Mouse (Mus musculus): ENCODE data around the gene Tnnt1.
A peak's percentile ranks its signal among the peaks of the same experiment; 100 is the strongest.

The Tnnt1 gene

DNA sequence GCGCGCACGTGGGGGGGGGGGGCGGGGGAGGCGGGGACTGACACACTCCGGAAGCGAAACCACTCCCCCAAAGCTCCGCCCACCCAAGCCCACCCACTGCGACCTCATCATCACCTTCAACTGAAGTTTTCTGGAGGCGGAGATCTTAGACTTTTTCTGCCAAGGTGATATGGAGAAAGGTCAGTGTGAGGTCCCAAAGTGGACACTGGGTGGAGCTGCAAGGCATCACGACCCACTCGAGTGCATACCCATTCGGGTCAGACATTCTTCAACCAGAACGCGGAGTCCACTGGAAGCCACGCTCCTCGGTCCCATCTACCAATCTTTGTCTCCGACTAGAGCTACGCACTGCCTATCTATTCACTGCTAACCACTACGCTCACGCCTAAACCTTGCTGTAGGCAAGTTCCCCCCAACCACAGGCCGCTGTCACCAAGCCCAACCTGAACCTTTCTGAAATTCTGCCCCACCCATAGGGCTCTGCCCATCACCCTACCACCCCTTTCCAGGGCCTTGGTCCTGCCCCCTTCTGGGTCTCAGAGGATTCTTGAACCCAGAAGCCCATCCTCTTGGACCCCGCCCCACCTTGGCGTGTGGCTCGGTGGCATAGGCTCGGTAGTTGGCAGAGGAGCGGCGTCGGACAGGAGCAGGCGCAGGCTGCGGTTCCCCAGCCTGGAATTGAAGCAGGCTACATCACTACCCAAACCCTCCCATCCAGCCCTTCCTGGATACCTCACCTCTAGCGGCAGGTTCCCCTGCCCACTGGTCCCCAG, 5.2 kb upstream of the Tnnt1 start:
- no peak for DNase-seq (ENCODE audit: low read depth)

DNA sequence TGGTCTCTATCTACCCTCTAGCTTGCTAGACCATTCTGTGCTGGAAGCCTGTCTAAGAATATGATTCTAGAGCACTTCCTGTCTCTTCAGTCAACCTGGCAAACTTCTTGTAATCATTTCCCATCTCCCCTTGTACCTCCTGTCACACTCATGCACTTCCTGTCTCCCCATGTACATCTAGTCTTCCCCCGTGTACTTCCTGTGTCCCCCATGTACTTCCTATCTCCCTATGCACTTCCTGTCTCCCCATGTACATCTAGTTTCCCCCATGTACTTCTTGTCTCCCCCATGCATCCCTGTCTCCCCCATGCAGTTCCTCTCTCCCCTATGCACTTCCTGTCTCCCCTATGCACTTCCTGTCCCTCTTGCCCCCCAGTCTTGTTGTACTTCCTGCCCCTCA, 2.3 kb upstream of the Tnnt1 start:
- no peak for DNase-seq (ENCODE audit: low read depth)

DNA sequence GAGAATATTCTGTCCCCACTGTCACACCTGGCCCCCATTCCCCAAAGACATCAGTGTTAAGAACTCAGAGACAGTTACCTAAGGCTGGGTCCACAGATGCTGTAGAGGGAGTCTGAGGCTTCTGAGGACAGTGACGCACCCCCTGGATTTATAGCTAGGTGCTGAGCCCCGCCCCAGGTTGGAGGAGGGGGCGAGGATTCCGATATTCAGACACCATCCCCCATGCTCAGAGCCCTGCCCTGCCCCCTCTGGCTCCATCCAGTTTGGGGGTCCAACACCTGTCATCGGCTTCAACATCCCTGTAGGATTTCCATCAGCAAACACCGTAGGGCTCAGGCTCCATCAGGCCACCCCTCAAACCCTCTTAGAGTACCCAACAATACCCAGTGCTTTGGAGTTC, 329 bp downstream of the Tnnt1 start:
- DNase-seq (ENCODE audit: low read depth), result no peak

DNA sequence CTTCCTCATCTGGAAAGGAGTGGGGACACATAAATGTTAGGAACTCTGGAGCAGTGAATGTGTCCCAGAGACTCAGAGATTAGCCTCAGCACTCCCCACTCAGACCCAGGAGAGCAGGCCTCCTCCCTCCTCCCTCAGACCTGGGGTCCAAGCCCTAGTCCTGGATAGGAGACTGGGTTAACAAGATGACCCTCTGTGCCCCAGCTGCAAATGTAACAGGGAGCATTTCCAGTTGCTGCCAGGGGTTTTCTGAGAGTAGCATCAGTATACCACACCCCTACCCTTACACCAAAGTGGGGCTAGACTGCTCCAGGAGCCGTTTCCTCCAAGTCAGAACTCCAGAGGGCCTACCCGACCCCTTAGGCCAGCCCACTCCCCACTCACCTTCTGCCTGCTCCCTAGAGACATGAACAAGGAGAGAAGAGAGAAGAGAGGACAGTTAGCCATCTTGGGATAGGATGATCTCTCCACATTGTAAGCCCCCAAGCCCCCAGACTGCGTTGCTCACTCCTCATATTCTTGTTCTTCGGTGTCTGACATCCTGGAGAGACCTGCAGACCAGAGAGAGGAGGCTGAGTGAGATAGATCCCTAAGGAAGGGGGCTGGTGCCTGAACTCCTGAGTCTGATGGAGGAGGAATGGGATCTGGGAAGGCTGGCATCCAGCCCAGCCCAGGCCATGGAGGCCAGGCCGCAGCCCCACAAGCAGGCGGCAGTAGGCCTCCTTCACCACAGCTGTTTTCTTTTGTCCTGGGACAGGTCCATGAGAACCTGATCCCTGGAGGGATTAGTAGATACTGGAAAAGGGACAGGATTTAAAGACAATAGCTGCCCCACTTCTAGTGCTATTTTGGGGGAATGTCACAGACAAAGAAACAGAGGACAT, 2.1 kb downstream of the Tnnt1 start:
- no peak for DNase-seq (ENCODE audit: low read depth)

DNA sequence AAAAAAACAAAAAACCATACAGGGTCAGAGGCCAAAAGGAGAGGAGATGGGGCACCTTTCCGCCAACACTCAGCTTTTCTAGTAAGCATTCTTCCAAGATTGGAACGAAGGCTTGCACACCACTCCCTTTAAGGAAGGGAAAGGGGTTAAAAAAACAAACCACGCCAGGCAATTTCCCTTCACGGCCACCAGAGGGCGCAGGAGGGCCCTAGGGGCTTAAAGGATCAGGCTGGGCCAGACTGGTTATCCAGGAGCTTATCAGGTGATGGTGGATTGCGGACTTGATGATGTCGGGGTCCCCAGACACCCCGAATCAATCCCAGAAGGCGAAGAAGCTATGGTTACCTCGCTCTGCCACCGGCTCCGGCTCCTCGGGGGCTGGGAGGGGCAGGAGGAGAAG, 2.9 kb downstream of the Tnnt1 start:
- DNase-seq (ENCODE audit: low read depth), result peak; percentile 56

DNA sequence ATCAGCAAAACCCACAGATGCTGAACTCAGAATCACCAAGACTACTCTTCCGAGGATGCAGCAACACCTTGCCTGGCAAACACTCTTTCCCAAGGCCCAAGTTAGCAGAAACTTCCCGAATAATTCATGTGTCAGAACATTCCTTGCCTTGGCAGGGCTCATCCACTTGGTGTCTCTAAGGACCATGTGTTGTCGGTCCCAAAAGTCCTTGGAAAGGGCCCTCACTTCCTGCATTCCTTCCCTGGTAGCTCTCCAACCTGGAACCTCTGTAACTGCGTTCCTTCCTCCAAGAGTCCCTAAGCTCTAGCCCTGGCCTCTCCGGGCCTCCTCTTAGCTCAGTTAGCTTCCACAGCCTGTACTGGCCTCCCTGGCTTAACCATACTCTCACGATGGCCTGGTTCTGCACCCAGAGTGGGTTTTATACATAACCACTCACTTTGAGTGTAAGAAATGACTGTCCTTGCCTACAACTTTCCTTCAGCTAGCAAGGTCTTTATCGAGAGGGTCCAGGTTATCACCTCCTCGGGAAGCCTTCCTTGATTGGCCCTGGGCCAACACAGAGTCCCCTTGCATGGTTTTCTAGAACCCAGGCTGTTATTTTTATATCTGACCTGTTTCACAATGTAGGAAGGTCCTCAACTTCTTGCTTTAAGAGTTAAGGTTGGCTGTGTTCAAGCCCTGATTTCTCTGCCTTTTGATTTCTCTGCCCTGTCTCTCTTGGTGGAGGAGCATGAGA, 4.5 kb downstream of the Tnnt1 start:
- no peak for DNase-seq (ENCODE audit: low read depth)

DNA sequence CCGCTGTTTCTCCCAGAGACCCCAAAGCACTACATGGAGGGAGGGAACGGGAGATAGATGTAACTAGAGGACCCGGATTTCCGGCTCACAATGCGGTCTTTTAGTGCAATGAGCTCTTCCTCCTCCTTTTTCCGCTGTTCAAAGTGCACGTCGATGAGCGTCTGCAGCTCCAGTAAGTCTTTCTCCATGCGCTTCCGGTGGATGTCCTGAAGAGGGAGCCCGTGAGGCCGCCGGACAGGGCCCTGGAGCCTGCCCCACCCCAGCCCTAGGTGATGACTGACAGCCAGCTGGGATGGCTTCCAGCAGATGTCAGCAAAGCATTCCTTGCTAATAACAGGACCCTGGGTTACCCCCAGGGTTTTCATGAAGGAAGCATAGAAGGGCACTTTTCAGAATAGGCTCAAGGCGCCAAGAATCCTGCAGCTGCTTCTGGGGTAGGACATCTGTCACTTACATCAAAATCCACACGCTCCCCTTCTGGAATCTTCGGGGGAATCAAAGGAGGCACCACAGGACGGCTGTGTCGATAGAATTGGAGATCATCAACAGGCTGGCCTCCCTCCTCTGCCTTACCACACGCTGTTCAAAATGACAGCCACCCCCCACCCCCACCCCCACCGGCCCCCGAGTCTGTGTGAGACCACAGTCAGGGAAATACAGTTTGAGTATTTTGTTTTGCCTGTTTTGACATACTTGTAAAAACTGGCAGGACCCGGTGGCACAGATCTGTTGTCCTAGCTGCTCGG, 6.1 kb downstream of the Tnnt1 start:
- peak; percentile 68 for DNase-seq (ENCODE audit: low read depth)

DNA sequence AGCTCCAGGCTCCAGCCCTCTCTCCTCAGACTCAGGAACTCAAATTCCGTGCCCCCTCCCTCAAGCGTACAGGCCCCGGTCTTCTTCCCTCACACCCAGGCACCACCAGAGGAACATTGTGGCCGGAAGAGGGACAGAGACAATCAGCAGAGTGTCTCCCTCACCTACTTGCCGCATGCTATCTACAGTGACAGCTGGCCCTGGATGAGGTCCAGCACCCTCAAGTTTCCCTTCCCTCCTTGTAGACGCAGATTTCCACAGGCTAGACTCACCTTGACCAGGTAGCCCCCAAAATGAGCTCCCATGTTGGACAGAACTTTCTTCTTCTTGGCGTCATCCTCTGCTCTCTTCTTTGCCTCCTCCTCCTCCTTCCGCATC, 7.5 kb downstream of the Tnnt1 start:
- DNase-seq (ENCODE audit: low read depth), result no peak

DNA sequence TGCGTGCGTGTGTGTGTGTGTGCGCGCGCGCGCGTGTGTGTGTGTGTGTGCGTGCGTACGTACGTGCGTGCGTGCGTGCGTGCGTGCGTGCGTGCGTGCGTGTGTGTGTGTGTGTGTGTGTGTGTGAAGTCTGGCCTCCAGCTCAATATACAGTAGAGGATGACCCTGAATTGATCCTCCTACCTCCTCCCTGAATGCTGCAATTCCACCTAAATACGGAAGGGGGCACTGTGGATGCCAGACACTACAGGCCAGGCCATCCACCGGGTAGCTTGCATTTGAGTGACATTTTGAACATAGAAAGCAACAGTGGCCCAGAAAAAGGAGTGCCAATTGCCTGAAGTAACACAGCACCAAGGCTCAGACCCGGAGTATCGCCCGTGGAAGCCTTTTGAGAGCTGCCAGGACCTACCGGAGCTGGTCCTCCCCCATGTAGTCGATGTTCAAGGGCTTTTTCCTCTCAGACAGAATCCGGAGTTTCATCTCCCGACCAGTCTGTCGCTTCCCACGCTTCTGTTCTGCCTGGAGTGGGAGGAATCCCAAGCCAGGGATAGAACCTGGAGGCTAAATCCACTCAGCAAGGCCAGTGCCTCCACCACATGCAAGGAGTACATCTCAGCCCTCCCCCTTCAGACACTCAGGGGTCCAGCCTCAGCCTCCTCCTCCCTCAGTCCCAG, 8.0 kb downstream of the Tnnt1 start:
- DNase-seq (ENCODE audit: low read depth), result no peak

DNA sequence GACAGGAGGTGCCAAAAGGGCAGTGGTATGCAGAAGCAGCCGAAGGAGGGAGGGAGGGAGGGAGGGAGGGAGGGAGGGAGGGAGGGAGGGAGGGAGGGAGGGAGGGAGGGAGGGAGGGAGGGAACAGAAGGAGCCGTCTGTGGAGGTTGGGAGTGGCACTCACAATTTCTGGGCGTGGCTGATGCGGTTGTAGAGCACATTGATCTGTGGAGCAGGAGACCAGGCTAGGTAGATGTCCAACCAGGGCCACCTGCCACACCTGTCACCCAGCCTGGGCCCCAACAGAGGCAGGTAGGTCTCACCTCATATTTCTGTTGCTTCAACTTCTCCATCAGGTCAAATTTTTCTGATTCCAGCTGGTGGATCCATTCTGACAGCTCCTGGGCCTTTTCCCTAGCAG, 9.0 kb downstream of the Tnnt1 start:
- no peak for DNase-seq (ENCODE audit: low read depth)

DNA sequence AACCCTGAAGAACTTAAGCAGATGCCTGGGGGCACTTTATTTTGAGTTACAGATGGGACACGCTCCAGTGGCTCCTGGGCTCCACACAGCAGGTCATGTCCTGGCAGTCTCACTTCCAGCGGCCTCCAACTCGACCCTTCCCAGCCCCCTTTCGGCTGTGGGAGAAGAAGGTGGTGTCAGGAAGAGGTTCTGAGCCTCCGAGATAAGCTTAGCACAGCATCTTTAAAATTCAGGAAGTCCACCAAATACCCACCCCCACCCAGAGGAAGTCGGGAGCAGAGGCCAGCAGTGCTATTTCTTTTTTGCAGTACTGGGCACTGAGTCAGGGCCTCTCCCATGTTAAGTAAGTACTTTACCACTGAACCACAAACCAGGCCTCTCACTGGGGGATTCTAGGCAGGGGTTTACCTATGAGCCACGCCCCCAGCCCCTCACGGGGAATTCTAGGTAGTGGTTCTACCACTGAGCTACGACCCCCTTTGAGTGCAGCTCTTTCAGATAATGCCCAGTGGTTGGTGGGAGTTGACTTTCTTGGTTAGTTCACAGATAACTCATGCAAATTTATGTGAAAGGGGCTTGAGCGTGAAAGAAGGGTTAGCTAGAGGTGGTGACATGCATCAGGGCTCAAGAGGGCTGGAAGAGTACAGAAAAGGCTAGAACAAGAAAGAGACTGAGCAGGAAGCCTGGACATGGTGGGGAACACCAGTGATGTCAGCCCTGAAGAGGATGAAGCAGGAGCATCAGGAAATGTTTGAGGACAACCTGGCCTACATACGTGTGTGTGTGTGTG, 11.3 kb downstream of the Tnnt1 start:
- DNase-seq (ENCODE audit: low read depth), result no peak

DNA sequence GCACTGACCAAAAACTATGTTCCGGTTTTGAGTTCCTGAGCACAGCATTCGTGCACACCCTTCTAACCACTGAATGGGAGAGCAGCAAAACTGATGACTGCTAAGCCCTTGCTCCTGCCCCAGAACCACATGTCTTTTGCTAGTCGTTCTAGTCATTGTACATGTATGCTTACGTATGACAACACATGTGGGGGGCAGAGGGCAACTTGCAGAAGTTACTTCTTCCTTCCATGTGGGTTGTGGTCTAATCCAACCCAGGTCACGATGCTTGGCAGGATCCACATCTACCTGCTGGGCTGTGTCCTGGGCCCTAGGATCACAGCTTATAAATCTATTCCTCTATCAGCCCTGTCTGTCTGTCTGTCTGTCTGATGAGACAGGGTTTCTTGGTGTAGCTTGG, 12.3 kb downstream of the Tnnt1 start:
- DNase-seq (ENCODE audit: low read depth), result no peak

DNA sequence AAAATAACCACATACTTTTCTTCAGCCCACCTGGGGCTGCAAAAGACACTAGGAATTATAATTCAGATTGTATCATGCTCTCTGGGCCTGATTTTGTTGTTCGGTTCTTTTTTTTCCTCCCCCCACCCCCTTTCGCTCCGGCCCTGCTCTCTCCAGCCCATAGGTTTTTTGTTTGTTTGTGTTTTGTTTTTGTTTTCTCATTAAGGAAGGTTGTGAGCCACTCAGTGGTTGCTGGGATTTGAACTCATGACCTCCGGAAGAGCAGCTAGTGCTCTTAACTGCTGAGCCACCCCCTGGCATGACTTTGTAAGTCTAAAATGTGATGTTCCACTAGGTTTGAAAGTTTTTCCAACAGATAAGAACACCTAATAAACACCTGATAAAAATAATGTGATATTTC, 13.1 kb downstream of the Tnnt1 start:
- no peak for DNase-seq (ENCODE audit: low read depth)

DNA sequence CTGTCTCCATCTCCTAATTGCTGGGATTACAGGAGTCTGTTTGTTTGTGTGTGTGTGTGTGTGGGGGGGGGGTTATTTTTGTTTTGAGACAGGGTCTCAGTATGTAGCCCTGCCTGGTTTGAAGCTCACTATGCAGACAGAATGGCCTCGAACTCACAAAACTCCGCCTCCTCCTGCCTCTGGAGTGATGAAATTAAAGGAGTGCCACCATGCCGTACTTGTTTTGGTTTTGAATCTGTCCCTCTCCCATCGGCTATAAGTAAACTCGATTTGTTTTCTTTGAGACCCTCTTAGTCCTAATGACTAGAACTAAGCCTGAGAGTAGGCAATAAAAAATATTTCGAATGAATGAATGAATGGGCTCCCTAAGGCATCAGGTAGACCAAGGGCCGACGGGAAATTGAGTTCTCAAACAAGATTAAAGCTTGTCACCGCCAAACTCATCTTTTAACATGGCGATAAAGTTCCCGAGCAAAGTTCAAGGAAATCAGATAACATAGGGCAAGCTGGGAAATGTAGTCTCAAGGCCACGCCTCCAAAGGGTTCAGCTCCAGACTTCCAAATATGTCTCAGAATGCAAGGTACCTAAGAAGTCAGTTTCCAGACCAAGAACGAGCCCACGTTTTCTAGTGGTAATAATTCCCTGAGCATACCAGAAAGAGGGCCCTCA, 13.6 kb downstream of the Tnnt1 start:
- peak; percentile 72 for DNase-seq (ENCODE audit: low read depth)

DNA sequence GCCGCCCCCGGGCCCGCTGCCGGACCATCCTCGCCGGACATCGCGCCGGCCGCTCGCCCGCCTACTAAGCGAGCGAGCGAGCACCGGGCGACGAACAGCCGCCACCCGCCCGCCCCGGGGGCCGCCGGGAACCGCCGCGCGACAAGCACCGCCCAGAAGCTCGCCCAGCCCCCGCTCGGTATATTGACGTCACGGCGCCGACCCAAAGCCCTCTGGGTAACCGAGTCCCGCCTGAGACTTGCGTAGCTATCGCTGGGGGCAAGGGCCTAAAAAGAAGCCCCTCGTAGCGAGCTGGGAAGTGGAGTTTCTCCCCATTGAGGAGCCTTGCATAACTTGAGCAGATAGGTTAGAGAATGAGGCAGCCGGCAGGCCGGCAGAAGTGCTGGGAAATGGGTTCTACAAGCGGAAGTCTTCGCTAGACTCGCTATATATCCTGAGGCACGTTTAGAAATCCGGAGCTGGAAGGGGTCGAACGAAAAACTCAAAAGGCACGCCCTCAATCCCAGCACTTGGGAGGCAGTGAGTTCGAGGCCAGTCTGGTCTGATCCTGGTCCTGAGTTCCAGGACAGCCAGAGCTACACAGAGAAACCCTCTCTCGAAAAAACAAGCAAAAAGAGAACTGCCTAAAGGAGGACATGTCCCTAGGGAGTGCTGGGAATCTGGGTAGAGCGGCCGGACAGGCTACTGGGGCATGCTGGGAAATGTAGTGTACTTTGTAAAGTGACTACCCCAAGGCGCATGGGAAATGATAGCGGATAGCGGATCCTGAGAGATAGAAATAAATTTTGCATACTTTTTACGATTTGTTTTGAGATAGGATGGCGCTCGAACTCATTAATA, 14.4 kb downstream of the Tnnt1 start, which contains the start of gene Ppp1r12c:
Ppp1r12c (minus strand) TSS at position 123 of the 840 bp plus-strand sequence.
- DNase-seq (ENCODE audit: low read depth), result peak; percentile 81

DNA sequence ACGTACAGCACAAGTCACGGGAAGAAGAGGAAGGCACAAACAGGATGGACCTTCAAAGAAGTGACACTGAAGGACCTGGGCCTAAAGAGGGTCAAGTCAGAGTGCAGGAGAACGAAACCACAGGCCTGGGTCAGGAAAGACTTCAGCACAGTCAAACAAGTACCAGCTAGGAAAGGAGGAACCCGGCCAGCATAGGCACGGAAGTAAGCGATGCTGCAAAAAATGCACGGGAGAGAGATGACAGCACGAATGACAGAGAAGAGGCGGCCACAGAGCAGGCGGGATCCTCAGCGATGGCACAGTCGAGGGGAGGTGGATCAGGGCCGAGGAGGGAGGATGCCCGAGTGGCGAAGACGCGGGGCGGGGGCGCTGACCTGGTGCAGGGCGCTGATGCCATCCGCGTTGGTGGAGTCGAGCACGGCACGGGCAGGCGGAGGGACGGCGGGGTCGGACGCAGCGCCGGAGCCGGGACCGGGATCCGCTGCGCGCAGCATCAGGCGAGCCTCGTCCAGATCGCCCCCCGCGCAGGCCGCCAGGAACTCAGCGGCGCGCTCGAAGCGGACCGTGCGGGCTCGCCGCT, 15.2 kb downstream of the Tnnt1 start:
- DNase-seq (ENCODE audit: low read depth), result no peak

DNA sequence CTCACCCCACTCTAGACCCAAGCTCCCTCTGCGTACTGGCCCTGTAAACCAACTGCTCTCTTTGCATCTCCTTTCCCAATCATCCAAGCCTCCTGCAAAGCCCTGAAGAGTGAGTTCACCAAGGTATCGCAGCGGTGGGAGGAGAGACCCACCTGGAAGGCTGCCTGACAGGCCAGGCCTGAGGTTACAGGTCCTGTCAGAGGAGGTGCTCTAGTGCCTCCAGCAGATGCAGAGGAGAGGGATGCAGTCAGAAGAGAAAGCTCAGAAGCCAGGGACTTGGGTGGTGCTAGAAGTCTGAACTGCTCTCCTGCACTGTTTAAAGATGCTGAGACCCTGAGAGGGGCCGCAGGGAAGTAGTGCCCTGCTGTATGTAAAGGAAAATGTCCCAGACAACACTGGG, 17.1 kb downstream of the Tnnt1 start:
- DNase-seq (ENCODE audit: low read depth), result no peak

DNA sequence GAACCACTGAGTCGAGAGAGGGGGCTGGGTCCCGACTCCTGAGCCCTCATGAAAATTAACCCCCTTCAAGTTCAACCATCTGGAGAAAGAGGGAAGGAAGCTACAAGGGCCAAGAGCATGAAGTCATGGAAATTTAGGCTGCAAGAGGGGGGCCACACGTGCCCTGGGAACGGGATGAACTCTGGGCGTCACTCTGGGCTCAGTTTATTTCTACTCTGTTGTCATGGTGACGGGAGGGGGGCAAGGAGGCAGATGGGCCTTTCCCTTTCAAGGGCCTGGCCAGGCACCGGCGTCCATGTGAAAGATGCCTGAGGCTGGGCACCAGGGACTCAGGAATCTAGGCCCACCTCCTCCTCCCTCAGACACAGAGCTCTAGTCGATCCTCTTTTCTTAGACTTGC, 17.9 kb downstream of the Tnnt1 start:
- no peak for DNase-seq (ENCODE audit: low read depth)
